Mouse (Mus musculus) erythroblast, embryonic 14.5 days (primary cell): ENCODE data around the gene Pgm2.

Experiments
- GATA1 ChIP-seq: IDR thresholded peaks from 2 replicates; pipeline ENCODE4 v1.6.1; 2012; ENCODE audit warnings: low read length, inconsistent platforms, mixed read lengths
- TAL1 ChIP-seq: IDR thresholded peaks from 3 replicates; pipeline ENCODE4 v1.6.1; 2012; ENCODE audit warnings: low read length, inconsistent platforms, mixed read lengths

DNA sequence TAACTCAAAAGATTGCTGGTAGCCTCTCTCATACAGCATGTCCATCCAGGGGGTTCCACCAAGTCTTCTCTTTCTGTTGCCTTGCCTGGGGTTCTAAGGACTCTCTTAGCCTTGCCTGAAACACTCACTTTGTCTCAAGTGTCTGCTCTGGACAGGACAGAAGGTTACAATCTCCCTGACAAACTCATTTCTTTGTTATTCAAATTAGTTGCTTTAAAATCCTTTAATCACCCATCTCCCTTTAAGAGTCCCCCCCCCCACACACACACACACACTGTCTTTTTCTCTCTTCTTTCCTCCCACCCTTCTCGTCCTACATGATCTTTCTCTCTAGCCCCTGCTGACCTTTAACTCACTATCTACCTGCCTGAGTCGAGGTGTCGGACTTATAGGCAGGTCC lies 44.1 kb upstream of the Pgm2 start:
- TF ChIP-seq GATA1 (no peak), TAL1 (no peak)
